15 mouse cellular contexts compared by ENCODE assay signal in the genomic region with DNA sequence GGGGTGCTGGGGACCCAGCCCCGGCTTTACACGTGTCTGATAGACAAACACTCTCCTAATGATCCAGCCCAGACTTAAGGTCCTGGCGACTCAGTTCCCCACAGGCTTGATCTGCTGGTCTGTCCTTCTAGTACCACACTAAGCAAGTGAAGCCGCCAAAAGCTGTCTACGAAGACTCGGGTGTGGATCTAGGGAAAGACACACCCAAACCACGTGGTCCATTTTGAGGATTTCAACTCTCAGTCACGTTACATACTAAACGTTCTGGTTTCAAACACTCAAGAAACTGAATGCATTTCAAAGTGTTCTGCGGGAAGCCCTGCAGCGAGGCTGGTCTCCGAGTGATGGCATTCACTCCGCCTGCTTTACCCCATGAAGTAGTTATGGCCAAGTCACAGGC.
"Had no signal": no experiment of that assay in that cellular context is flagged by ENCODE, and none has a peak within 500 bp of the region (broad histone marks: within the 10 kb centered on the region; RNA-seq: fewer than 3 reads in every experiment).

No protein-coding gene starts in this region.

- H3K9ac ChIP-seq: limb, embryonic 13.5 days; liver, embryonic 14.5 days; lung, embryonic 14.5 days; midbrain, embryonic 12.5 days; neural tube, embryonic 13.5 days; stomach, embryonic 15.5 days had no signal

- H3K4me2 ChIP-seq: limb, embryonic 13.5 days; lung, embryonic 14.5 days; midbrain, embryonic 12.5 days; neural tube, embryonic 13.5 days; stomach, embryonic 15.5 days had no signal

- H3K4me3 ChIP-seq: limb, embryonic 13.5 days; midbrain, embryonic 12.5 days; neural tube, embryonic 13.5 days; stomach, embryonic 15.5 days had no signal

- DNase-seq: kidney, adult 8-10 months; kidney, postnatal 36 days; layer of hippocampus, adult 9-11 months; left cerebral cortex, postnatal 4 days; lung, embryonic 14.5 days; retina, postnatal 1 day; right cerebral cortex, postnatal 4 days had no signal

- H3K27me3 ChIP-seq: limb, embryonic 13.5 days; midbrain, embryonic 12.5 days; neural tube, embryonic 13.5 days; stomach, embryonic 15.5 days had no signal

- H3K9me3 ChIP-seq: limb, embryonic 13.5 days; midbrain, embryonic 12.5 days; neural tube, embryonic 13.5 days; stomach, embryonic 15.5 days had no signal

- H3K36me3 ChIP-seq: stomach, embryonic 15.5 days had no signal

- H3K27ac ChIP-seq: kidney, postnatal 0 days; limb, embryonic 13.5 days; liver, embryonic 14.5 days; midbrain, embryonic 12.5 days; neural tube, embryonic 13.5 days; stomach, embryonic 15.5 days had no signal

- ATAC-seq: intestine, postnatal 0 days; midbrain, embryonic 16.5 days had no signal
